Mouse (Mus musculus) heart, adult 11 months (tissue): Measurements from ENCODE around the gene Dolk.

ENCODE experiments used
- DNase-seq: peaks from one replicate; pipeline ENCODE4 v3.0.0; 2022

Gene Dolk

DNA sequence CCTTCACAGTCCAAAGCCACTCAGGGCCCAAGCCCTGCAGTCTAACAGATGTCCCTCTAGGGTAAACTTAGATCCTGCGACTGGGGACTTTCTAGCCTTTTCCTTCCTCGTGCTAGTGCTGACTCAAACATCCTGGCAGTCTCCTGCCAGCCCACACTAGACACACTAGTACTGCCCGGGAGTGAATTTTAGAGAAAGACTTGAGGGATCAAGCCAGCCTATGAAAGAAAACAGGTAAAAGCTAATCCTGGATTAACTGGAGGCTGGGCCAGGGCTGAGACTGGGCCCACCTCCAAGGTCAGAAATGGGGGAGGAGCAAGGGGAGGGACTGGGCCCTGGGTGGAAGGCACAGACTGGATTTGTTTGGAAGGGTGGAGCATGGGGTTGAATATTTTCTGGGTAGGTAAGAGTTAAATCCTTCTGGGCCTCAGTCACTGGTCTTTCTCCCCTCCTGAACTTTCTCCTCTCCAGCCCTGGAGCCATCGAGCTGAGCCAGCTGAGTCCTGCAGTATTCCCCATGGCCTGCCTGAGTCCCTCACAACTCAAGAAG lies 19.7 kb downstream of the Dolk start:
- peak; percentile 98 for DNase-seq

DNA sequence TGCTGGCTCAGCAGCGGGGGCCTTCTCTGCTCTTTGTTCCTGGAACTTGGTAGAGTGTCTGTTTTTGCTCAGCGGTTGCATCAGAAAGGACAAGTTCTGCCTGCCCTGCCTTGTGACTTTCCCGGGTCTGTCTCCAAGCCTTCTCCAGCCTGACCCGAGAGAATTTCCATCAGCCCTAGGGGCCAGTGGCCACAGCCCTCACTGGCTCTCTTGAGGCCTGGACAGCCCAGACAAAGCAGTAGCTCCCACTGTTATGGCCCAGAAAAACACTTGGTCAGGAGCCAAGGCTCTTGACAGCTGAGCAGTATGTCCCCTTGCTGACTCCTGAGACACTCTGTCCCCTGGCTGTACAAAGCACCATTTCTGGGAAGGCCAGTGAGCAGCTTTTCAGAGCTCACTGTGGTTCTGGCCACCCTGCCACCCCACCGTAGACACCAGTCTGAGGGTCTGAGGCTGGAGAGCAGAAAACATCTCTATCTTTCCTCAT lies 20.3 kb downstream of the Dolk start, which contains the start of gene Phyhd1:
Gene Phyhd1 (plus strand): TSS at position 437 of the 487 bp plus-strand sequence.
- peak; percentile 100 for DNase-seq

DNA sequence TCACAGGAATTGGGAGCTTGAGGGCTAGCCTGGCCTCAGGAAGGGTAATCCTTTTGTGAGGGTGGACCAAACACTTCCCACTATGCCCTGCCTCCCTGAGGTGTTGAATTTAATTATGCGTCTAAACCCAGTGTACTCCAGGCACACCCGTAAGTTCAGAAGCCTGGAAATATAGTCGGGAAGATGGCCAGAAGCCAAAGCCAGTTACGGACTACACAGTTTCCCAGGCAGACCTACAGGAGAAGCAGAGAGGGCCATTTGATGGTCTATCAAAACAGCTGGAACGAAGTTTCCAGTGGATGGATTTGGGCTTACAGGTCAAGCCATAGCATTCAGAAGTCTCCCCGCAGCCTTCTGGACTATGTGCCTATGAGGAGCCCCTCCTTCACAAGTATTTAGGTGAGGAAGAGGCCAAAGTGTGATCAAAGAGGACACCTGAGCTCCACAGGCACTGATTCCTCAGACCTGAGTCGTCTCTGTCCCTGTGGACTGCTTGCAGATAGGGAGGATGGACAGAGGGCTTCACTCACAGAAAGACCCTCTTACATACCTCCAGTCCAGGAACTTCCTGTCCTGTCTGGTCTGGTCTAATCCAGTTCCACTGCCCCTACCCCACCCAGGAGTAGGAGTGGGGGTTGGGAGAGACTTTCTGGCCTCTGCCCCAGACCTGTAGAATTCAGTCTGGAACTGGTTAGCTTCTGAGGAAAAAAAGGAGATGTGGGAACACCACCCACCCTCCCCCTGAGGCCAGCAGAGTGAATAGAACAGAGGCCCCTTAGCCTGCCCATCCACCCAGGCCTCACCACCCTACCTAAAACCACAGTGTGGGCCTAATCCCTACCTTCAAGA lies 21.2 kb downstream of the Dolk start:
- DNase-seq, result peak; percentile 95

DNA sequence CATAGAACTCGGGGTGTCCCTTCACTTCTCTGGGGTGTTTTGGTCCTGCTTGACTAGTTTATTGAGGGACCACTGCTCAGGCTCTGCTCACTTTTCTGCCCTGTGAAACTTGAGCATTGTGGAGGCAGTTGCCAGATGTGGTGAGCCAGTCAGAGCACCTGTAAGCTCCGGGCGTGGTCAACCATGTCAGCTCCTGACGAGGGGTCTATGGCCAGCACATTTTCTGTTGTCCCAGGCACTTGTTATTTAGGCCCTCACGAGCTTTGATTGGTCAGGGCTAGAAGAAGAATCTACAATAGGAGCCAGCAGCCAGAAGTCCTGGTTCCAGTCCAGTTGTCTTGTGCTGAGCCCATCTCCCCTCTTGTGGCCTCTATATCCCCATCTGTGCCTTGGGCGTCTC lies 22.3 kb downstream of the Dolk start:
- peak; percentile 93 for DNase-seq

DNA sequence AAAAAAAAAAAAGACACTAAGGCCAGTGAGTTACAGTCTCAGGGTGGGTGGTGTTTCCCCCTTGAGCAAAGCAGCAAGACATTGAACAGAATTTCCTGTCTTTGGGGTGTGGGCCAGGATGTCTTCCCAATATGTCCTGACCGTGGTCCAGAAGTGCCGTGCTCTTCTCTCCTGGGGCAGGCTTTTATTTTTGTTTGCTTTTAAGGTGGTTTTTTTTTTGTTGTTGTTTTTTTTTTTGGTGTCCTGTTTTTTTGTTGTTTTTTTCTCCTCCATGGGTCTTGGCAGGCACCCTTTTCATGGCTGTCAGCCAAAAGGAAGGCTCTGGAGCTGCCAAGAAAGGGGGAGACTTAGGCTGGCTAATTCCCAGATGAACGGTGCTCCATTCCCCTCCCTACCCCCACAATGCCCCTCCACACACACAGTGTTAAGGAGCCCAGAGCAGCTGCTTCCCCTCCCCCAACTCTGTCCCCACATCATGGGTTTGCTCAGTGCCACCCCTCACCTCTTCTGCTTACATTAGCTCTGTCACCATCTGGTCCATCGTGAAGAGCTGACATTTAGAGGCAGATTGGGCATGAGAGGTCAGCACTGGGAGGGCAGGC lies 23.2 kb downstream of the Dolk start:
- peak; percentile 97 for DNase-seq

DNA sequence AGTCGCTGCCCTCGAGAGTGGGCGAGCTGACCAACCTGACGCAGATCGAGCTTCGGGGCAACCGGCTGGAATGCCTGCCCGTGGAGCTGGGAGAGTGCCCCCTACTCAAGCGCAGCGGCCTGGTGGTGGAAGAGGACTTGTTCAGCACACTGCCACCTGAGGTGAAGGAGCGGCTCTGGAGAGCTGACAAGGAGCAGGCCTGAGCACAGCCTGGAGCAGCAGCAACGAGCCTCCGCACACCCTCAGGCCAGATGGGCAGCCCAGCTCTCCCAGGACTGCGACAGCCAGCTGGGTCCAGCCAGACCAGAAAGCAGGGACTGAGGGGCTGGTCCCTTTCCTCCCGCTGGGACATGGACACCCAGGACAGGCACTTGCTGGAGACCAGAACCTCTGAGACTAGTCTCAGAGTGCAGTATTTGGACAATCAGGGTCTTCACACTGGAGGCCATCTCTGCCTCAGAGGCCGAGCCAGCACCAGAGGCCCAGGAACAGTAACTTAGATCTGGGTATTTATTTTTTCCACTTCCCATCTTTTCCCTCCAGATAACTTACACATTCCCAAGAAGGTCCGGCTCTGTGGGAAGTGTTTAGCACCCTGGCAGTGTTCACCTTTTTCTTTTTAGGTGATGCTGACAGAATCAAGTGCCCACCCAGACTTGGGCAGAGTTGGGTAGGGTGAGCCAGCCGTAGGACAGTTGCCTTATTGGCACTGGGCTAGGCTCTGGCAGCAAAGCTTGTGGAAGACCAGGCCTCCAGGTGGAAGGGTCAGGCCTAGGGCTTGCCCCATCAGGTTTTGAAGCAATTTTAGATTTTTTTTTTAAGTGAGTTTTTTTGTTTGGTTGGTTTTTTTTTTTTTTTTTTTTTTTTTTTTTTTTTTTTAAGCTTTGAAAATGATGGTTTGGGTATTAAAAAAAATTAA lies 24.0 kb downstream of the Dolk start:
- DNase-seq, result peak; percentile 94

DNA sequence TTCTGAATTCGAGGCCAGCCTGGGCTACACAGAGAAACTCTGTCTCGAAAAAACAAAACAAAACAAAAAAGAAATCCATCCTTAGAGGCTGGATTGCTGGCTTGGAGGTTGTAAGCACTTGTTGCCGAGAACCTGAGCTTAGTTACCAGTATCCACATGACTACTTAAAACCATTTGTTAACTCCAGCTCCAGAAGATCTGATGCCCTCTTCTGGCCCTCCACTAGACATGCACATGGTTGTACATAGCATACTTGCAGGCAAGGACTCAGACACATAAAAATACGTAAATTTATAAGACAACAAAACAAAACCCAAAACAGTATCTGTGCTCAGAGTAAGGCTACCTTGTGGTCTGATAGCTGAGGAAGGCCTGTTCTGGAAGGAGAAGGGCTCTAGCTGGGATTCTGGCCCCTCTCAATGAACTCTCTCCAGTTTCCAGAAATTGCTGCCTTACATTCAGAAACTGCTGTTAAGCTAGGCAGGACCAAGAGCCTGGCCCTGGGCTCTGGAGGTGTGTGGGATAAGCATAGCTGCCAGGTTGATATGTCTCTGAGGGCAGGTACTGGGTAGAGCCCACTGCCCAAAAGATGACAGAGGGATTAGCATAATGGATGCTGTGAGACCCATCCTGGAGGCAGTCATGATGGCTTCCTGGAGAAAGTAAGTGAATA lies 24.9 kb downstream of the Dolk start:
- DNase-seq, result peak; percentile 90

DNA sequence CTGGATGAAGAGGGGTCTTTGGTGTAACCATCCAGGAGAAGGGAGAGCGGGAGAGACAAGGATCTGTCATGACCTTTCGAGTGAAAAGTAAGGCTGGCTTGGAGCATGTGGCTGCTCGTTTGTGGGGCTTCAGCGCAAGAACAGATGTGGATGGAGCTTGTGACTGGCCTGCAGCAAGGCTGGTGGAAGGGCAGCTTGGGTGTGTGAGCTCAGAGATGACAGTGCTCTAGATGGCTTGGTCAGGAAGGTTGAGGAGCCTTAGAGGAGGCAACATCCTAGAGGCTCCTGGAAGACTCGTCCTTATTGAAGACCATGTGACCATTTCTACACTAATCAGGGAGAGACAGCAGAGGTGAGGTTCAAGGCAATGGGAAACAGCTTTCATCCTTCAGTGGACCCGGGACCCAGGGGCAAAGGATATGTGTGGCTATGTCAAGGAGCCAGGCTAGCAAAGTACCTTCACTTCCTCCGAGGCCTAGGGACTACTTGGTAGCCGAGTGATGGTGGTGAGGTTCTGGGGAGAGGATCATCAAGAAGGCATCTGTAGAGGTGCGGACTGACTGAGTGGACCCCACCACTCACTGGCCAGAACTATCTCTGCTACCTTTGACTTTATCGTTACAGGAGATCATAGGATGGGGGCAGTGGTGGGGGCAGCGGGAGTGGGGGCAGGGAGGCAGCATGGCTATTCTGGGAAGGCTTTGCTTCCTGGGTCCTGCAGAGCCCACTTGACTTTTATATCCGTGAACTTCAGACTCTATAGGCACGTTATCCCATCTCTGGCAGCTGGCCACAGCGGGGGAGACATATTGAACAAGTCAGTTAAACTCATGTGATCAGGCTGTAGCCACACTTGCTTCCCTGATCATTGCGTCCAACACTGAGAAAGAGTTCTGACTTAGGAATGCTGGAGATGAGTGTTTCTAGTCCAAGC lies 26.7 kb downstream of the Dolk start:
- DNase-seq, result peak; percentile 95

DNA sequence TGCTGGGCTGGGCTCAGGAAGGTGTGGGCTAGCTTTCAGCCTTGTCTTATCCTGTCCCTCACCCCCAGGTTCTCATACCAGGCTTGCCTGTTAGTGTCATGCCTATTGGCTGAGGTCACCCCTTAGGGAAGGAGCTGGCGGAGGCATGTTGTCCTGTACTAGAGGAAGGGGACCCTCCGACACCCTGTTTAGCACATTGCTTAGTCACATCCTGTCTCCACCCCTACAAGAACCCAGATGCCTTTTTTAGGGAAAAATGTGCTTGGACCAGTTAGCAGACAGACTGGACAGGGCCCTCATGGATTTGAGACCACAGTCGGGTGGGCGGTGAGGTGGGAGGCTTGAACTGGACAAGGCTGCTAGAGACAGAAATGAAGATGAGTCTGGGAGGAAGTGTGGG lies 27.5 kb downstream of the Dolk start:
- DNase-seq, result peak; percentile 100

DNA sequence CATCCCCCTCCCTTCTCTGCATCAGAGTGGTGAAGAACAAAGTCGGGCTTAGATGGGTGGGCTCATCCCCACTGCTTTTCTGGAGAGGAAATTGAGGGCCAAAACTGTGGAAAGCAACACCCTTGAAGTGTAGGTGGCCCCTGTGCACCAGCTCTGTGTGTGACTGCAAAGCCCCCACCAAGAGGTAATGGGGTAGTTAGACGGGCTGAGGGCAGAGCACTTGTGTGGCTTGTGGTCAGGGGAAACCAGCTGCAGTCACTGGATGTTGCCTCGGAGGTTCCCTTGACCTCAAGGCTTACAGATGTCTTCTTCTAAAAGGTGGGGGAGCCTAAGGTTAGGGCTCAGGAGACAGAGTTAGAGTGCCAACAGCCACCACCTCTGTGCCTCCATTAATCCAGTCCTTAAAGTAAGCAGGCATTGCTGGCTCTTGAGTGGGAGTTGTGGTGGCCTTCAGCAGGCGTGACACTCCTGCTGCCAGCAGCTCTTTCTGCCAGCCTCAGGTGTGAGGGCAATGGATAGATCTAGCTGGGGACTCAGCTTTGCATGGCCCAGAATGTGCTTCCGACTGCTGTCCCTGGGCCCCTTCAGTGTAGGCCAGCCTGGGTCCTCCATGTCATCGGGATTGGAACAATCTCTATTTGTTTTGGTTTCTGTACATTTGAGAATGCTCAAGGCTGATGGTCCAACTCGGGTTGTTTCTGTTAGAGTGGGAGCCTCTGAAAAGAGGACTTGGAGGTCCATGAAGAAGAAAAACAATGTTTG lies 28.3 kb downstream of the Dolk start:
- peak; percentile 94 for DNase-seq

DNA sequence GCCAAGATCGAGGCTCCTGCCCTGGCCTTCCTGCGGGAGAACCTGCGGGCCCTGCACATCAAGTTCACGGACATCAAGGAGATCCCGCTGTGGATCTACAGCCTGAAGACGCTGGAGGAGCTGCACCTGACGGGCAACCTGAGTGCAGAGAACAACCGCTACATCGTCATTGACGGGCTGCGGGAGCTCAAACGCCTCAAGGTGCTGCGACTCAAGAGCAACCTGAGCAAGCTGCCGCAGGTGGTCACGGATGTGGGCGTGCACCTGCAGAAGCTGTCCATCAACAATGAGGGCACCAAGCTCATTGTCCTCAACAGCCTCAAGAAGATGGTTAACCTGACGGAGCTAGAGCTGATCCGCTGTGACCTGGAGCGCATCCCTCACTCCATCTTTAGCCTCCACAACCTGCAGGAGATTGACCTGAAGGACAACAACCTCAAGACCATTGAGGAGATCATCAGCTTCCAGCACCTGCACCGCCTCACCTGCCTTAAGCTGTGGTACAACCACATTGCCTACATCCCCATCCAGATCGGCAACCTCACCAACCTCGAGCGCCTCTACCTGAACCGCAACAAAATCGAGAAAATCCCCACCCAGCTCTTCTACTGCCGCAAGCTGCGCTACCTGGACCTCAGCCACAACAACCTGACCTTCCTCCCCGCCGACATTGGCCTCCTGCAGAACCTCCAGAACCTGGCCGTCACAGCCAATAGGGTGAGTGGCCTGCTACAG lies 29.4 kb downstream of the Dolk start:
- DNase-seq, result peak; percentile 93

DNA sequence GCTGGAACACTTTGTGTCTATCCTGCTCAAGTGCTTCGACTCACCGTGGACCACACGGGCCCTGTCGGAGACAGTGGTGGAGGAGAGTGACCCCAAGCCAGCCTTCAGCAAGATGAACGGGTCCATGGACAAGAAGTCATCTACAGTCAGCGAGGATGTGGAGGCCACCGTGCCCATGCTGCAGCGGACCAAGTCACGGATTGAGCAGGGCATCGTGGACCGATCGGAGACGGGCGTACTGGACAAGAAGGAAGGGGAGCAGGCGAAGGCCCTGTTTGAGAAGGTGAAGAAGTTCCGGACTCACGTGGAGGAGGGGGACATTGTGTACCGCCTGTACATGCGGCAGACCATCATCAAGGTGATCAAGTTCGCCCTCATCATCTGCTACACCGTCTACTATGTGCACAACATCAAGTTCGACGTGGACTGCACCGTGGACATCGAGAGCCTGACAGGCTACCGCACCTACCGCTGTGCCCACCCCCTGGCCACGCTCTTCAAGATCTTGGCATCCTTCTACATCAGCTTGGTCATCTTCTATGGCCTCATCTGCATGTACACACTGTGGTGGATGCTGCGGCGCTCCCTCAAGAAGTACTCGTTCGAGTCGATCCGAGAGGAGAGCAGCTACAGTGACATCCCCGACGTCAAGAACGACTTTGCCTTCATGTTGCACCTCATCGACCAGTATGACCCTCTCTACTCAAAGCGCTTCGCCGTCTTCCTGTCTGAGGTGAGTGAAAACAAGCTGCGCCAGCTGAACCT lies 30.3 kb downstream of the Dolk start:
- DNase-seq, result peak; percentile 91

DNA sequence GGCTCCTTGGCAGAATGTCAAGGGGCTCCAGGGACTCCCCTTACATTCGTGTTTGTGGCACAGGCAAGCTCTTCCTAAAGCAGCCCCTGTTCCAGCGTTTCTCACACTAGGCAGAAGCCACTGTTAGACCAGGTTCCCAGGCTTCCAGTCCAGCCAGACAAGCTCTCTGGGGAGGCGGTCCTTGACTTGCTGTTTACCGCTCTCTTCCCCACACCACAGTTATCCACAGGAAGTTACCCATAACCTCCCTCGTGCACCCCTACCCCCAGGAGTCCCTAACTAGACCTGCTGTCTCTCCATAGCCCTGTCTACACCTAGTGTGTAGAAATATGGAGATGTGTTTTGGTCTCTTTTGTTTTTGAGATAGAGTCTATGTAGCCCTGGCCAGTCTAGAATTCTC lies 32.3 kb downstream of the Dolk start:
- DNase-seq, result peak; percentile 95

DNA sequence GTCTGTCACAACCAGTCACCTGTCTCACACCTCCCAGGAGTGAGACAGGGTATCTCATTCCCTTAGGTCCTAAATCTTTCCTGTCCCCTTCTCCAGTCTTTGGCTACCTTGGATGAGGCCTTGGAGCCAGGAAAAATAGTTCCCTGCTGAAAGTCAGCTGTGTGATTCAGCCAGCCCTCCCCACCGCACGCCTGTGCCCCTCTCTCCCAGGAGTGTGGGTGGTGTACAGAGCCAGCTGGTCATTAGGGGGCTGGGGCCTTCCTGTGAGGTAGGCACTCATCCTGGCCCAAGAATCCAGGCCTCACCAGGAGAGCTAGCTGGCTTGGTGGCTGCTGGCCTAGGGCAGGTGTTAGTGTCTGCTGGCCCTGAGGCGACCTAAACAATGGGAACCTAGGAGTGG lies 33.6 kb downstream of the Dolk start:
- DNase-seq, result no peak

DNA sequence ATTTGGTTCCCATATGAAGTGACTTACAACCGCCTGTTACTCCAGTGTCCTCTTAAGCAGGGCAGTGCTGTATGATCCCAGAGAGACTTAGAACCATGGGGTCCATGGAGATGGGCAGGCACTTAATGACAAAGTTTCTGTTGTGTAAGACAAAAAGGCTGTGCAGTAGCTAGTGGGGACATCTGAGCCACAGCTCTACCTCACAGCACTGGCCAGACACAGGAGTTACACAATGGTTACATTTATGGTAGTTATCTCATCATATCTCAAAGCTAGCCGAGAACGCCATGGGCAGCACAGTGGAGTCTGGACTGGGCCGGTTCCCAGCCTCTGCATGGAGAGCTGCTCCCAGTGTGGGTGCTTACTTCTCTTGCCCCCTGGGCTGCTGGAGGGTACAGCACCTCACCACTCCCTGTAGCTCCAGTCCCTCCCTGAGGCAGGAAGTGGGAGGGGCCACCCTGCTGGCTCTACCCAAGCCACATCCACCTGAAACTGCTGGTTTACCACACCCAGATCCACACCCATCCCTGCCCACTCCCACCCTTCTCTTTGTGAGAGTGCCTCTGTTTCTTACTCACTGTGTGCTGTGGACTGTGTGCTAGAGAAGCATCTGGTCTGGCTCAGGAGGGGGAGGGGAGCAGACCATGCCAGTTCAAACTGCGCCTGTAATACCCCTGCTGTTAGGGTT lies 34.6 kb downstream of the Dolk start:
- DNase-seq, result peak; percentile 98

DNA sequence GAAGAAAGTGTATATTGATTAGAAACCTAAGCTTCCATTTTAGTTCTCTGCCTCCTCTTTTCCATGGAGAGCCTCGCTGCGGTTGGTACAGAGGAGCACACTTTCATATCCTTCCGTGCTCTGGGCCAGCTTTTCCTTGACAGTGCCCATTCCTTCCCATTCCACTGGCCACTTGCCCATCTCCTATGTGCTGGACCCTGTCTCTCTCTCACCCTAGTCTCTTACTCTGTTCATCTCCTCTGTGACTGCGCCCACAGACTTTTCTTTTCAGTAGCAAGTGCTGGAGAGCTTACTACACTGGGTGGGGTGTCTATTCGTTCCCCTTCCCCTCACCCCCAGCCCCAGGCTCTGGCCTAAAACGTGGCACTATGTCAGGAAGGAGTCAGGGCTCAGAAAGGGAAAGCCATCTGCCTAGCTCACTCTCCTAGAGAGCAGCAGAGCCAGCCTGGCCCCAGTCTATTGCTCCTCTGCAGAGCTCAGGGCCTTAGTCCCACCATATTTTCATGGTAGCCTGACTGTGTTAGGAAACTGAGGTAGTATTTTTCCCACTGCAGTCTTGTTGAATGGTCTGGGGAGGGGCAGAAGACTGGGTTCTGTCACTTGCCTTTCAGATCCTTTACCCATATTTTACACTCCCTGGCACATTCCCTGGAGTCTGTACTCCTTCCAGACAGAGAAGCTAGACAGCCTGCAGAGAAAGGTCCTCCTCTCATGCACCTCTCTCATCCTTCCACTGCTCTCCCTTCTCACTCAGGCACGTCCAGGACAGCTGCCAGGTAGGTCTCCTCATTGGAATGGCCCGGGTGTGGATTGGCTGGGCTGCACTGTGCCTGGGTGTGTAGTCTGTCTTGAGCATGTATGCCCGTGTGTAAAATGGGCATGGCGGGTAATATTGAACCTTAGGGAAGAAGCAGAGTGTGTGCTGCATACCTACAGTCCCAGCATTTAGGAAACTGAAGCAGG lies 35.7 kb downstream of the Dolk start:
- DNase-seq, result peak; percentile 91

DNA sequence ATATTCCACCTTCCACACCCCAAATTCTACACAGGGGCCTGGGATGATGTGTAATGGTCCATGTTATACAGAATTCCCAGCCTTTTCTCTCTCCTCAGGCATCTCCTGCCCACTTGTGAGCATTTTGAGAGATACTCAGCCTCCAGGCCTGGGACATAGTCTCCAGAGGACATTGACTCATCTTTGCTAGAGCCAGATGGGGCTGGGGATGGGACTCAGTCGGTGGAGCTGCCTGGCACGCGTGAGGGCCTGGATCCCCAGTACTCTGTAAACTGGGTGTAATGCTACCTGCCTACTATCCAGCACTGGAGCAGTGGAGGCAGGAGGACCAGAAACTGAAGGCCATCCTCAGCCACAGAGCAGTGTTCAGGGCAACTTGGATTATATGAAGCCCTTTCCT lies 37.0 kb downstream of the Dolk start:
- peak; percentile 89 for DNase-seq
